Mouse (Mus musculus) left cerebral cortex, adult 2 months (tissue): ENCODE results near the gene Ndnf. TPM values are rescaled to one million over a fixed set of nuclear protein-coding genes. Genes with fewer than 3 reads are reported as not detected.

Experiments
- DNase-seq, 2 experiments: peaks; one replicate each; pipeline ENCODE4 v3.0.0; 2021 to 2022; ENCODE audit warnings: low spot score in 2 of 2, mixed read lengths in 1 of 2; ENCODE audit errors: extremely low spot score in 1 of 2
- H3K27ac ChIP-seq: fragments of 200-600 bp; 2 replicates; pipeline ENCODE4 v1.8.1; 2022
- H3K4me3 ChIP-seq: fragments of 200-600 bp; 2 replicates; pipeline ENCODE4 v1.8.1; 2022
- CTCF ChIP-seq: fragments of 200-600 bp; IDR thresholded peaks from 2 replicates; pipeline ENCODE4 v1.8.1; 2022; ENCODE audit warnings: antibody characterized with exemption, mild to moderate bottlenecking, moderate library complexity
- intact Hi-C: fragments of 180-260 bp; cut with DNase I; formaldehyde crosslinking; loops from one replicate; pipeline ENCODE4 v1.15.1; 2025
- total RNA-seq, 2 experiments: library from RNA; stranded (reverse); gene quantifications; 2 replicates each; pipeline ENCODE4 v1.2.3; 2021

Ndnf gene
- total RNA-seq, 2 experiments from 2014 or later, result 10.0 to 12.6 TPM

DNA sequence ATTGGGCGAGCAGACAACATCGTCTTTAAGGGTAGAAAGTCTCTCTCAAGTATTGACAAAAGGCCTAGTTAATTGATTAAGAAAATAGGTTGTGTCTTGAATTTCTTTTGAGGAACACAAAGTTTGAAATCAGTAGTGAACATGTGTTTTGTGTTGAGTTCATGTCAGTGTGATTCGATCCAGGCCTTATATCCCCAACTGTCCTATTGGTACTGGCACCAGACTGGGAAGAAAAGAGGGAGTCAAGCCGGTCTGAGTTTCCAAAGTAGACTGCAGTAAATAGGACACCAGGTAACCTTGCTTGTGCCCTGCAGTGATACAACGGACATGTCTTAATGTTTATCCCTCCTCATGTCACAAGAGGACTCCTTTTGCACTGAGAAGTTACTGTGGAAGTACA lies 87.8 kb downstream of the Ndnf start:
- no peak for TF ChIP-seq CTCF
- DNase-seq, result no peak
- no peak overlapping the region for H3K4me3 ChIP-seq
- intact Hi-C loops, result no loop called here
- H3K27ac ChIP-seq, result no peak overlapping the region

- intact Hi-C loops, result no loop called here
- DNase-seq, result no peak
- H3K4me3 ChIP-seq, result no peak overlapping the region
- no peak for TF ChIP-seq CTCF
- H3K27ac ChIP-seq, result no peak overlapping the region
These were observed 88.7 kb downstream of the Ndnf start for GRCm38 (mm10) chr6:65760073-65760472.

Other genes with a start within 250 kb of the Ndnf start
- not detected for gene Tnip3, start 146.3 kb upstream of the Ndnf start, total RNA-seq
- gene Prdm5, start 107.4 kb downstream of the Ndnf start, total RNA-seq, result 1 to 10 TPM; 5.5 to 6.3 TPM